Mouse (Mus musculus) liver, adult 2 months (tissue): Measurements from ENCODE around the gene Fam78a. TPM values are rescaled to one million over a fixed set of nuclear protein-coding genes. Genes with fewer than 3 reads are reported as not detected.
"Not testable (repeated sequence)": the region's sequence is repeated elsewhere in the genome, so short reads cannot be mapped to it uniquely, and the experiment has no call there.

Experiments used
- DNase-seq: peaks from one replicate; pipeline ENCODE4 v3.0.0-alpha.2; 2011; ENCODE audit warnings: low read depth, low spot score; ENCODE audit errors: extremely low read depth
- H3K27ac ChIP-seq: fragments of 200-500 bp; replicated peaks from 2 replicates; pipeline ENCODE4 v1.5.1; 2012; ENCODE audit warnings: low read depth, mild to moderate bottlenecking, control low read depth, inconsistent platforms, low read length; ENCODE audit not compliant: insufficient read depth
- H3K27me3 ChIP-seq: fragments of 200-500 bp; 2 replicates; pipeline ENCODE4 v1.6.1; 2012; ENCODE audit warnings: mild to moderate bottlenecking, moderate library complexity, low read length, inconsistent platforms; ENCODE audit not compliant: control insufficient read depth, insufficient read depth
- H3K36me3 ChIP-seq: fragments of 200-500 bp; 2 replicates; pipeline ENCODE4 v1.6.1; 2012; ENCODE audit warnings: low read length, inconsistent platforms; ENCODE audit not compliant: control insufficient read depth, insufficient read depth
- H3K4me1 ChIP-seq: fragments of 200-500 bp; 2 replicates; pipeline ENCODE4 v1.6.1; 2011; ENCODE audit warnings: low read length; ENCODE audit not compliant: control insufficient read depth, insufficient read depth
- H3K4me3 ChIP-seq: fragments of 200-500 bp; 2 replicates; pipeline ENCODE4 v1.5.1; 2011; ENCODE audit warnings: low read depth, mild to moderate bottlenecking, control low read depth, low read length, moderate library complexity; ENCODE audit not compliant: insufficient read depth
- H3K79me2 ChIP-seq: fragments of 200-500 bp; 2 replicates; pipeline ENCODE4 v1.6.1; 2012; ENCODE audit warnings: inconsistent platforms, mild to moderate bottlenecking, low read length, moderate library complexity; ENCODE audit not compliant: control insufficient read depth, insufficient read depth
- H3K9ac ChIP-seq: fragments of 200-500 bp; 2 replicates; pipeline ENCODE4 v1.6.1; 2012; ENCODE audit warnings: low read depth, mild to moderate bottlenecking, control low read depth, inconsistent platforms, low read length
- CTCF ChIP-seq: fragments of 200-500 bp; IDR thresholded peaks from 2 replicates; pipeline ENCODE4 v1.5.1; 2011; ENCODE audit warnings: low read depth, low read length, control low read depth
- POLR2A ChIP-seq: fragments of 200-500 bp; IDR thresholded peaks from 2 replicates; pipeline ENCODE4 v1.6.1; 2011; ENCODE audit warnings: low read length, control low read depth; ENCODE audit not compliant: insufficient read depth; ENCODE audit errors: extremely low read depth
- whole genome bisulfite sequencing: fragments of 180-500 bp; shearing (Covaris S2); methylation state at CpG from one replicate; pipeline ENCODE4 v1.1.7; 2018; 5-methylcytosine and 5-hydroxymethylcytosine counted together
- polyA plus RNA-seq: library from polyadenylated mRNA; depleted of rRNA; stranded (reverse); fragments of >200 nt; gene quantifications from 2 replicates; pipeline ENCODE4 v1.2.3, GENCODE M21; 2012
- total RNA-seq: library from RNA; depleted of rRNA; stranded (reverse); fragments of >200 nt; gene quantifications from 2 replicates; pipeline ENCODE4 v1.2.3, GENCODE M21; 2014

Gene Fam78a
- total and polyA plus RNA-seq, 2 experiments = 0.37 to 0.87 TPM

DNA sequence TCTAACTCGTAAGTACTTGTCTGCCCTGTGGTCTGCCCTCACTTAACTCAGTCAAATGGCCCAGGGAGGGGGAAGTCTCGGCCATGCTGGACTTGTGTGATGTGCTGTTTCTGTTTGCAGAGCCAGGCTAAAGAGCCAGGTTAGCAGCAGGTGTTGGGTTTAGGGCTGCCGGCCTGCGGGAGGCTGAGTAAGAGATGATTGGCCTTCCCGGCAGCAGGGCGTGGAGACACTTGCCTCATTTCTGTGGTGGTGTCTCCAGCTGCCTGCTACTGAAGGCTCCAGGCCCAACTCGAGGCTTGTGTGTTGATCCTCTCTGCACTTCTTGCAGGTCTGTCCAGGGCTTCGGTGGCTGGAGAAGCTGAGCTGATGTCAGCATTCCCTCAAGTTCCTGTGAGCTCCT is 32.9 kb downstream of the Fam78a start:
- Histone ChIP-seq H3K79me2 (no peaks in the 10 kb centered on the region), H3K9ac (no peak overlapping the region), H3K27ac (no peak overlapping the region), H3K36me3 (peaks cover 16% of the 10 kb centered on the region), H3K27me3 (no peaks in the 10 kb centered on the region), H3K4me1 (no peaks in the 10 kb centered on the region), H3K4me3 (no peak overlapping the region)
- TF ChIP-seq POLR2A (no peak), CTCF (no peak)
- 88% methylated on average over 8 of the region's 8 CpGs for WGBS
- DNase-seq = no peak

DNA sequence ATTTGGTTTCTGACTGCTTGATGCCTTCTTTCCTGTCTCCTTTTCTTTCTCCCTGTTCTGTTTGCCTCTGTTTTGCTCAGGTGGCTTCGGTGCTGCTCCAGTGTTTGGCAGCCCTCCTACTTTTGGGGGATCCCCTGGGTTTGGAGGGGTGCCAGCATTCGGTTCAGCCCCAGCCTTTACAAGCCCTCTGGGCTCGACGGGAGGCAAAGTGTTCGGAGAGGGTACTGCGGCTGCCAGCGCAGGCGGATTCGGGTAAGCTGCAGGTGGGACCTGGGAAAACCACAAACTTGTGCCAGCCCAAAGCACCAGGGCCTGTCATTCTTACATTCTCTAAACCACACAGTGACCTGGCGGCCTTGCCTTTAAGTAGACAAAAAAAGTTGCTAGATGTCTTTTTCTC is 37.3 kb downstream of the Fam78a start:
- TF ChIP-seq POLR2A (no peak), CTCF (no peak)
- H3K79me2 ChIP-seq = no peaks in the 10 kb centered on the region
- H3K27me3 ChIP-seq = no peaks in the 10 kb centered on the region
- DNase-seq = no peak
- no peak overlapping the region for H3K9ac ChIP-seq
- H3K36me3 ChIP-seq = peaks cover 28% of the 10 kb centered on the region
- WGBS = 90% methylated on average over 10 of the region's 10 CpGs
- no peak overlapping the region for H3K4me3 ChIP-seq
- H3K4me1 ChIP-seq = no peaks in the 10 kb centered on the region
- no peak overlapping the region for H3K27ac ChIP-seq

DNA sequence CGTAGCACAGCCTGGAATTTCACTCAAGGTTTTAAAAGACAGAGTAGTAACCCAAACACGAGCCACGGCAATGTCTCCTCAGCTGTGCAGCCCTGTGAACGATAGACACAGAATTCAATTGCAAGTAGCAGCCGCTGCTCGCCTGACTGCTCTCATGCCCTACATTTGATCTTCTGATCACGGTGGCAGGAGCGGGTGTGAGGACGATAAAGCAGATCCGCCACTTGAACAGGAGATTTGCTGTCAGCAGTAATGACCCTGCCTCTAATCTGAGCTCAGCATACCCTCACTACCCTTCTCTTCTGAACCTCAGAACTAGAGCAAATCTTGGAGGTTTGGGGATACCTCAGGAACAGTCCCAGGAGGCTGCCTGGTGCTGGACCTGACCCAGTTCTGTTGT is 38.6 kb downstream of the Fam78a start:
- 94% methylated on average over 10 of the region's 10 CpGs for WGBS

DNA sequence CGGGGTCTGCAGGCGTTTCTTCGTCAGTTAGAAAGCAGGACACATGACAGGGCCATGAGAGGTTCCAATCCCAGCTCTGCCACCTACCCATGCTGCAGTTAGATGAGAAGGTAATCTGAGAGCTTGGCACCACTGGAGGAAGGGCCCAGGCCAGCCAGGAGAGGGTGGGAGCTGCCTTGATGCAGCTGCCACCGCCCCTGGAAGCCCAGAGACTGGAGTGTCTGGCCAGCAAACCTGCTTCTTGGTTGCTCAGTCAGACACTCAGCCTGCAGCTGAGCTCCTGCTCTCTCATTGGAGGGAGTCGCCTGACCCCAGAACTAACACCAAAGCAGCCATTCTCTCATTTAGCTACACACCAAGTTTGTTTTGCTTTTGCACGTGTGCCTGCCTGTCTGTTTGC is 39.3 kb downstream of the Fam78a start:
- Histone ChIP-seq H3K9ac (no peak overlapping the region), H3K36me3 (peaks cover 30% of the 10 kb centered on the region), H3K27me3 (no peaks in the 10 kb centered on the region), H3K4me3 (no peak overlapping the region), H3K4me1 (no peaks in the 10 kb centered on the region), H3K27ac (no peak overlapping the region), H3K79me2 (no peaks in the 10 kb centered on the region)
- DNase-seq = no peak
- no peak for TF ChIP-seq POLR2A
- TF ChIP-seq CTCF = no peak
- 90% methylated on average over 6 of the region's 6 CpGs for WGBS

More for the DNA sequence above, 38.6 kb downstream of the Fam78a start:
- TF ChIP-seq CTCF (no peak), POLR2A (no peak)
- Histone ChIP-seq H3K4me3 (no peak overlapping the region), H3K9ac (no peak overlapping the region), H3K27ac (no peak overlapping the region), H3K4me1 (no peaks in the 10 kb centered on the region), H3K36me3 (peaks cover 30% of the 10 kb centered on the region), H3K79me2 (no peaks in the 10 kb centered on the region), H3K27me3 (no peaks in the 10 kb centered on the region)
- no peak for DNase-seq

DNA sequence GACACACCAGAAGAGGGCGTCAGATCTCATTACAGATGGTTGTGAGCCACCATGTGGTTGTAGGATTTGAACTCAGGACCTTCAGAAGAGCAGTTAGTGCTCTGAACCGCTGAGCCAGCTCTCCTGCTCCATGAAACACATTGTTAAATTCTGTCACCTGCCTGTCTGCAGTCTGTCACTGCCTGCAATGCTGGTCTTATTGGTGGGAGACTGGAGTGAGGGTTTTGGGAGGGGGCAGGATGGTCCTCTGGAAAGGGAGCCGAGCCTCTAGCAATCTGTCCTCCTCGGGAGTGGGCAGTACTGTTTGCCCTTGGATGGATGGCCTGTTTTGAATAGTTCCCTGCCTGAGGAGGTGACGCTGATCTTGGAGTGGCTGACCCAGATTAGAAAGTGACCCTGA is 40.8 kb downstream of the Fam78a start:
- peaks cover 32% of the 10 kb centered on the region for H3K36me3 ChIP-seq
- no peak for DNase-seq
- no peak overlapping the region for H3K4me3 ChIP-seq
- no peaks in the 10 kb centered on the region for H3K4me1 ChIP-seq
- no peak overlapping the region for H3K9ac ChIP-seq
- no peaks in the 10 kb centered on the region for H3K27me3 ChIP-seq
- 84% methylated on average over 5 of the region's 5 CpGs for WGBS
- TF ChIP-seq POLR2A (no peak), CTCF (no peak)
- H3K27ac ChIP-seq = no peak overlapping the region
- H3K79me2 ChIP-seq = no peaks in the 10 kb centered on the region

DNA sequence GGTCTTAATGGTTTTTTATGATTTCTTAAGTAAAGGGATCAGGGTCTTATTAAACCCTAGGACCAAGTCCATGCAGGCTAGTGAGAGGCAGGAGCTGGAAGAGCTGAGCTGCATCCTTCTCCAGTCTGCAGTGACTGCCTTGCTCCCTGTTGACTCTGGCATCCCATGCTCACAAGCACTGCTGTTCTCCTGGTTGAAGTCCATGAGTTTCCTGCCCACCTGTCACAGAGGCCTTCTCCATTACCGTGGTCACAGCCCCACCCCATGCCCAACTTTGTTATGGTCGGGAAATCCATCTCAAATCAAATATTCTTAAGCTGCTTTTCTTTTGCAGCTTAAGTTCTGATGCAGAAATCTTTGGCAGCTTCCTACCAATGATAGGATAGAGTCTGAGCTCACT is 43.6 kb downstream of the Fam78a start:
- no peak for DNase-seq
- WGBS = 94% methylated on average over 2 of the region's 2 CpGs
- Histone ChIP-seq H3K9ac (no peak overlapping the region), H3K27ac (no peak overlapping the region), H3K4me1 (no peaks in the 10 kb centered on the region), H3K27me3 (no peaks in the 10 kb centered on the region), H3K4me3 (no peak overlapping the region), H3K79me2 (no peaks in the 10 kb centered on the region), H3K36me3 (peaks cover 33% of the 10 kb centered on the region)
- no peak for TF ChIP-seq CTCF
- no peak for TF ChIP-seq POLR2A

DNA sequence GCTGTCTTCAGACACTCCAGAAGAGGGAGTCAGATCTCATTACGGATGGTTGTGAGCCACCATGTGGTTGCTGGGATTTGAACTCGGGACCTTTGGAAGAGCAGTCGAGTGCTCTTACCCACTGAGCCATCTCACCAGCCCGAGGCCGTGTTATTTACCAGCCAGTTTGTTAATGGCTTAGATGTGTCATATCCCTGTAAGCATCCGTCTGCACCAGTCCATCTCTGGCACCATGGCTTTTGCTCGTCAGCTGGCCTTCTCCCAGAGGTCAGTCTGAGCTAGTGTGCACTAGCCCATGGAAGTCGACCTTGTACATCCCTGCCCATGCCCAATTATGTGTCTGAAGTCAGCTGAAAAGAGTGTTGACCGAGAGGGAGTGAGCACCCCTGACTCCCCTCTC is 44.0 kb downstream of the Fam78a start:
- H3K4me3 ChIP-seq, DNase-seq, H3K4me1 ChIP-seq, H3K27me3 ChIP-seq, H3K79me2 ChIP-seq, H3K27ac ChIP-seq, H3K9ac ChIP-seq: not testable (repeated sequence)
- WGBS = 96% methylated on average over 9 of the region's 9 CpGs
- H3K36me3 ChIP-seq = peaks cover 34% of the 10 kb centered on the region
